Mouse (Mus musculus) neural tube, embryonic 10.5 days (tissue): ENCODE data around the gene Tbx15.
A peak's percentile ranks its signal among the peaks of the same experiment; 100 is the strongest.

Experiments
- DNase-seq: peaks from one replicate; pipeline ENCODE4 v3.0.0-alpha.2; 2017; ENCODE audit warnings: low spot score; ENCODE audit errors: extremely low spot score

Gene Tbx15

GRCm38 (mm10) chr3:99248831-99249550, 8.8 kb downstream of the Tbx15 start:
- no peak for DNase-seq

GRCm38 (mm10) chr3:99249551-99249870, 9.3 kb downstream of the Tbx15 start:
- peak; percentile 57 for DNase-seq

- DNase-seq: peak; percentile 48
These were observed 9.7 kb downstream of the Tbx15 start for GRCm38 (mm10) chr3:99249906-99250305.

- DNase-seq: peak; percentile 38
These were observed 11.3 kb downstream of the Tbx15 start for GRCm38 (mm10) chr3:99251271-99252165.

- DNase-seq: peak; percentile 59
These were observed 12.4 kb downstream of the Tbx15 start for GRCm38 (mm10) chr3:99252461-99253091.

- DNase-seq: peak; percentile 73
These were observed 12.9 kb downstream of the Tbx15 start for GRCm38 (mm10) chr3:99253092-99253488.

GRCm38 (mm10) chr3:99253497-99254451, 13.6 kb downstream of the Tbx15 start:
- peak; percentile 79 for DNase-seq

GRCm38 (mm10) chr3:99254559-99255151, 14.5 kb downstream of the Tbx15 start:
- peak; percentile 67 for DNase-seq

GRCm38 (mm10) chr3:99255411-99256365, 15.5 kb downstream of the Tbx15 start:
- peak; percentile 41 for DNase-seq

- no peak for DNase-seq
These were observed 16.2 kb downstream of the Tbx15 start for GRCm38 (mm10) chr3:99256366-99256750.

- peak; percentile 76 for DNase-seq
These were observed 16.6 kb downstream of the Tbx15 start for GRCm38 (mm10) chr3:99256766-99257165.

- peak; percentile 52 for DNase-seq
These were observed 17.7 kb downstream of the Tbx15 start for GRCm38 (mm10) chr3:99257586-99258577.

GRCm38 (mm10) chr3:99259741-99260270, 19.6 kb downstream of the Tbx15 start:
- DNase-seq: peak; percentile 35

- DNase-seq: no peak
These were observed 20.2 kb downstream of the Tbx15 start for GRCm38 (mm10) chr3:99260395-99260794.

GRCm38 (mm10) chr3:99261371-99261791, 21.2 kb downstream of the Tbx15 start:
- DNase-seq: peak; percentile 65

GRCm38 (mm10) chr3:99261986-99262385, 21.8 kb downstream of the Tbx15 start:
- peak; percentile 31 for DNase-seq

- peak; percentile 41 for DNase-seq
These were observed 23.3 kb downstream of the Tbx15 start for GRCm38 (mm10) chr3:99263471-99263903.

- DNase-seq: no peak
These were observed 24.5 kb downstream of the Tbx15 start for GRCm38 (mm10) chr3:99264695-99265094.
